Mouse (Mus musculus) liver, embryonic 12.5 days (tissue): ENCODE data around the gene Wfikkn1. TPM values are rescaled to one million over a fixed set of nuclear protein-coding genes. Genes with fewer than 3 reads are reported as not detected.

Source experiments
- ATAC-seq: fragments of 200-750 bp; cut with Nextera tagmentation; 2 replicates; pipeline ENCODE4 v1.8.0; 2017; ENCODE audit warnings: moderate number of reproducible peaks, mild to moderate bottlenecking, moderate library complexity
- H3K27ac ChIP-seq: fragments of 300-500 bp; sonication (generic); 2 replicates; pipeline ENCODE4 v1.5.1; 2016; ENCODE audit warnings: mild to moderate bottlenecking
- H3K27me3 ChIP-seq: fragments of 300-500 bp; sonication (generic); replicated peaks from 2 replicates; pipeline ENCODE4 v1.6.1; 2016; ENCODE audit warnings: mild to moderate bottlenecking, moderate library complexity
- H3K36me3 ChIP-seq: fragments of 300-500 bp; sonication (generic); 2 replicates; pipeline ENCODE4 v1.6.1; 2016; ENCODE audit warnings: mild to moderate bottlenecking, moderate library complexity
- H3K4me1 ChIP-seq: fragments of 300-500 bp; sonication (generic); 2 replicates; pipeline ENCODE4 v1.6.1; 2016
- H3K4me2 ChIP-seq: fragments of 300-500 bp; sonication (generic); 2 replicates; pipeline ENCODE4 v1.6.1; 2016; ENCODE audit warnings: mild to moderate bottlenecking, moderate library complexity
- H3K4me3 ChIP-seq: fragments of 300-500 bp; sonication (generic); 2 replicates; pipeline ENCODE4 v1.5.1; 2016; ENCODE audit warnings: mild to moderate bottlenecking, moderate library complexity
- H3K9ac ChIP-seq: fragments of 300-500 bp; sonication (generic); 2 replicates; pipeline ENCODE4 v1.6.1; 2016; ENCODE audit warnings: mild to moderate bottlenecking, moderate library complexity
- H3K9me3 ChIP-seq: fragments of 300-500 bp; sonication (generic); replicated peaks from 2 replicates; pipeline ENCODE4 v1.6.1; 2016; ENCODE audit warnings: mild to moderate bottlenecking, moderate library complexity
- WGBS: fragments of 180-500 bp; shearing (Covaris S2); methylation state at CpG from one replicate; pipeline ENCODE4 v1.1.7; 2016; ENCODE audit not compliant: insufficient replicate concordance; 5-methylcytosine and 5-hydroxymethylcytosine counted together
- polyA plus RNA-seq: library from polyadenylated mRNA; unstranded; fragments of >200 nt; fragmentation: Nextera tagmentation; extraction: Ambion mirVana; gene quantifications from 2 replicates; pipeline ENCODE4 v1.2.1, GENCODE M21; 2016

Gene Wfikkn1
- polyA plus RNA-seq, 1 experiment from 2014 or later, result 0.91 TPM

GRCm38 (mm10) chr17:25864311-25864710 is 16.3 kb downstream of the Wfikkn1 start:
- H3K27me3 ChIP-seq, result no peaks in the 10 kb centered on the region
- no peak for ATAC-seq
- H3K9me3 ChIP-seq, result no peaks in the 10 kb centered on the region
- no peak overlapping the region for H3K4me3 ChIP-seq
- H3K27ac ChIP-seq, result no peak overlapping the region
- WGBS, result 85% methylated on average over 14 of the region's 14 CpGs
- peaks cover 35% of the 10 kb centered on the region for H3K36me3 ChIP-seq
- no peak overlapping the region for H3K4me2 ChIP-seq
- no peak overlapping the region for H3K9ac ChIP-seq
- H3K4me1 ChIP-seq, result peaks cover 67% of the 10 kb centered on the region

- Histone ChIP-seq H3K4me3 (no peak overlapping the region), H3K36me3 (peaks cover 35% of the 10 kb centered on the region), H3K27ac (no peak overlapping the region), H3K27me3 (no peaks in the 10 kb centered on the region), H3K4me1 (peaks cover 61% of the 10 kb centered on the region), H3K9ac (no peak overlapping the region), H3K4me2 (no peak overlapping the region), H3K9me3 (no peaks in the 10 kb centered on the region)
- 84% methylated on average over 6 of the region's 6 CpGs for WGBS
- ATAC-seq, result no peak
Measured at GRCm38 (mm10) chr17:25863681-25864080, 17.0 kb downstream of the Wfikkn1 start.

- H3K4me2 ChIP-seq, result peak overlapping the region; percentile 91
Measured at GRCm38 (mm10) chr17:25861704-25862612, 18.7 kb downstream of the Wfikkn1 start.

GRCm38 (mm10) chr17:25860832-25861703 is 19.6 kb downstream of the Wfikkn1 start, which contains the start of gene Wdr90:
Wdr90 (minus strand) TSS chr17:25861501.
- Histone ChIP-seq H3K27ac (peak within 1 kb of the TSS; percentile 74), H3K4me2 (peak within 1 kb of the TSS; percentile 91), H3K36me3 (peaks cover 37% of the 10 kb centered on the region), H3K4me3 (peak within 1 kb of the TSS; percentile 69), H3K9me3 (no peaks in the 10 kb centered on the region), H3K27me3 (no peaks in the 10 kb centered on the region), H3K9ac (peak within 1 kb of the TSS; percentile 80), H3K4me1 (peaks cover 35% of the 10 kb centered on the region)
- ATAC-seq, result peak; percentile 85
- 6% methylated on average over 65 of the region's 65 CpGs for WGBS

More at GRCm38 (mm10) chr17:25861704-25862612, 18.7 kb downstream of the Wfikkn1 start:
- Histone ChIP-seq H3K4me3 (peak overlapping the region; percentile 69), H3K27ac (peak overlapping the region; percentile 74), H3K9ac (peak overlapping the region; percentile 80), H3K4me1 (peaks cover 44% of the 10 kb centered on the region), H3K9me3 (no peaks in the 10 kb centered on the region), H3K36me3 (peaks cover 36% of the 10 kb centered on the region), H3K27me3 (no peaks in the 10 kb centered on the region)
- WGBS, result 12% methylated on average over 6 of the region's 6 CpGs
- peak; percentile 23; the same call in 1 of the 2 replicates for ATAC-seq

GRCm38 (mm10) chr17:25860229-25860628 is 20.4 kb downstream of the Wfikkn1 start:
- no peaks in the 10 kb centered on the region for H3K9me3 ChIP-seq
- H3K4me2 ChIP-seq, result peak overlapping the region; percentile 91
- 87% methylated on average over 6 of the region's 6 CpGs for WGBS
- H3K4me3 ChIP-seq, result peak overlapping the region; percentile 69
- peaks cover 29% of the 10 kb centered on the region for H3K4me1 ChIP-seq
- H3K27ac ChIP-seq, result peak overlapping the region; percentile 74; the same call in 1 of the 2 replicates
- ATAC-seq, result no peak
- peaks cover 38% of the 10 kb centered on the region for H3K36me3 ChIP-seq
- H3K9ac ChIP-seq, result peak overlapping the region; percentile 80
- no peaks in the 10 kb centered on the region for H3K27me3 ChIP-seq

- H3K9ac ChIP-seq, result peak within 1 kb of the TSS; percentile 91
- H3K27me3 ChIP-seq, result no peaks in the 10 kb centered on the region
- under 1% methylated on average over 21 of the region's 21 CpGs for WGBS
- H3K27ac ChIP-seq, result peak within 1 kb of the TSS; percentile 91
- peak within 1 kb of the TSS; percentile 89 for H3K4me2 ChIP-seq
- peak within 1 kb of the TSS; percentile 82 for H3K4me3 ChIP-seq
- H3K36me3 ChIP-seq, result peaks cover 82% of the 10 kb centered on the region
- ATAC-seq, result peak; percentile 93
- peaks cover 40% of the 10 kb centered on the region for H3K4me1 ChIP-seq
- H3K9me3 ChIP-seq, result no peaks in the 10 kb centered on the region
Measured at GRCm38 (mm10) chr17:25844396-25844901, 36.2 kb downstream of the Wfikkn1 start, which contains the start of gene Rhot2. Rhot2 (minus strand) TSS chr17:25844851.

- Histone ChIP-seq H3K9me3 (no peaks in the 10 kb centered on the region), H3K36me3 (peaks cover 82% of the 10 kb centered on the region), H3K27ac (peak overlapping the region; percentile 91), H3K27me3 (no peaks in the 10 kb centered on the region), H3K4me3 (peak overlapping the region; percentile 82), H3K4me1 (peaks cover 46% of the 10 kb centered on the region), H3K9ac (peak overlapping the region; percentile 91), H3K4me2 (peak overlapping the region; percentile 89)
- ATAC-seq, result peak; percentile 51
- WGBS, result 2% methylated on average over 35 of the region's 38 CpGs
Measured at GRCm38 (mm10) chr17:25843636-25844395, 36.8 kb downstream of the Wfikkn1 start.

- no peaks in the 10 kb centered on the region for H3K9me3 ChIP-seq
- peak overlapping the region; percentile 91 for H3K27ac ChIP-seq
- peaks cover 82% of the 10 kb centered on the region for H3K36me3 ChIP-seq
- peaks cover 47% of the 10 kb centered on the region for H3K4me1 ChIP-seq
- 88% methylated on average over 4 of the region's 4 CpGs for WGBS
- ATAC-seq, result no peak
- peak overlapping the region; percentile 91 for H3K9ac ChIP-seq
- H3K27me3 ChIP-seq, result no peaks in the 10 kb centered on the region
- H3K4me2 ChIP-seq, result peak overlapping the region; percentile 89
- H3K4me3 ChIP-seq, result peak overlapping the region; percentile 82
Measured at GRCm38 (mm10) chr17:25843122-25843521, 37.5 kb downstream of the Wfikkn1 start.

GRCm38 (mm10) chr17:25842509-25842908 is 38.1 kb downstream of the Wfikkn1 start:
- H3K4me3 ChIP-seq, result no peak overlapping the region
- H3K27me3 ChIP-seq, result no peaks in the 10 kb centered on the region
- H3K9me3 ChIP-seq, result no peaks in the 10 kb centered on the region
- H3K4me2 ChIP-seq, result no peak overlapping the region; the same call in 1 of the 2 replicates
- 84% methylated on average over 3 of the region's 3 CpGs for WGBS
- no peak overlapping the region for H3K27ac ChIP-seq
- peaks cover 53% of the 10 kb centered on the region for H3K4me1 ChIP-seq
- H3K36me3 ChIP-seq, result peaks cover 82% of the 10 kb centered on the region
- H3K9ac ChIP-seq, result no peak overlapping the region
- ATAC-seq, result no peak

GRCm38 (mm10) chr17:25841117-25841880 is 39.4 kb downstream of the Wfikkn1 start, which contains the start of gene Gm20683:
Gm20683 (minus strand) TSS chr17:25841763.
- H3K9me3 ChIP-seq, result no peaks in the 10 kb centered on the region
- no peak for ATAC-seq
- no peak within 1 kb of the TSS; the same call in 1 of the 2 replicates for H3K4me2 ChIP-seq
- no peak within 1 kb of the TSS for H3K27ac ChIP-seq
- H3K4me3 ChIP-seq, result no peak within 1 kb of the TSS
- H3K4me1 ChIP-seq, result peaks cover 65% of the 10 kb centered on the region
- peaks cover 72% of the 10 kb centered on the region for H3K36me3 ChIP-seq
- 90% methylated on average over 22 of the region's 22 CpGs for WGBS
- no peak within 1 kb of the TSS for H3K9ac ChIP-seq
- no peaks in the 10 kb centered on the region for H3K27me3 ChIP-seq
